Mouse (Mus musculus): ENCODE data around the gene Tspan5.

The Tspan5 gene

GRCm38 (mm10) chr3:138875282-138875681 lies 133.3 kb downstream of the Tspan5 start:
- in situ Hi-C loops (cut with MboI, MseI) = no loop called here

GRCm38 (mm10) chr3:138875936-138876335 lies 133.9 kb downstream of the Tspan5 start:
- in situ Hi-C loops (cut with MboI, MseI) = no loop called here

GRCm38 (mm10) chr3:138876418-138876817 lies 134.4 kb downstream of the Tspan5 start:
- in situ Hi-C loops (cut with MboI, MseI) = no loop called here

- in situ Hi-C loops (cut with MboI, MseI) = no loop called here
Observed at GRCm38 (mm10) chr3:138876931-138877361, 135.0 kb downstream of the Tspan5 start.

GRCm38 (mm10) chr3:138877741-138878140 lies 135.7 kb downstream of the Tspan5 start:
- in situ Hi-C loops (cut with MboI, MseI) = no loop called here

GRCm38 (mm10) chr3:138880999-138881724 lies 139.2 kb downstream of the Tspan5 start:
- in situ Hi-C loops (cut with MboI, MseI) = no loop called here

GRCm38 (mm10) chr3:138881725-138882347 lies 139.8 kb downstream of the Tspan5 start:
- in situ Hi-C loops (cut with MboI, MseI) = no loop called here

- in situ Hi-C loops (cut with MboI, MseI) = no loop called here
Observed at GRCm38 (mm10) chr3:138886121-138886520, 144.1 kb downstream of the Tspan5 start.

- in situ Hi-C loops (cut with MboI, MseI) = no loop called here
Observed at GRCm38 (mm10) chr3:138889214-138889613, 147.2 kb downstream of the Tspan5 start.

- in situ Hi-C loops (cut with MboI, MseI) = loop anchor here (10.0 kb wide), 1 partner anchor 1035 kb away; no protein-coding TSS in a partner anchor
Observed at GRCm38 (mm10) chr3:138889769-138890295, 147.8 kb downstream of the Tspan5 start.

- in situ Hi-C loops (cut with MboI, MseI) = loop anchor here (10.0 kb wide), 1 partner anchor 1039 kb away; no protein-coding TSS in a partner anchor
Observed at GRCm38 (mm10) chr3:138893520-138893919, 151.5 kb downstream of the Tspan5 start.

- in situ Hi-C loops (cut with MboI, MseI) = loop anchor here (10.0 kb wide), 1 partner anchor 1043 kb away; no protein-coding TSS in a partner anchor
Observed at GRCm38 (mm10) chr3:138897500-138897899, 155.5 kb downstream of the Tspan5 start.

GRCm38 (mm10) chr3:138898055-138898454 lies 156.1 kb downstream of the Tspan5 start:
- in situ Hi-C loops (cut with MboI, MseI) = loop anchor here (10.0 kb wide), 1 partner anchor 1043 kb away; no protein-coding TSS in a partner anchor

GRCm38 (mm10) chr3:138900571-138901141 lies 158.7 kb downstream of the Tspan5 start:
- in situ Hi-C loops (cut with MboI, MseI) = loop anchor here (10.0 kb wide), 1 partner anchor 256 kb away; no protein-coding TSS in a partner anchor

- in situ Hi-C loops (cut with MboI, MseI) = loop anchor here (10.0 kb wide), 1 partner anchor 261 kb away; no protein-coding TSS in a partner anchor
Observed at GRCm38 (mm10) chr3:138905678-138906077, 163.7 kb downstream of the Tspan5 start.

GRCm38 (mm10) chr3:138906112-138906880 lies 164.3 kb downstream of the Tspan5 start:
- in situ Hi-C loops (cut with MboI, MseI) = loop anchor here (10.0 kb wide), 1 partner anchor 261 kb away; no protein-coding TSS in a partner anchor

GRCm38 (mm10) chr3:138909313-138909712 lies 167.3 kb downstream of the Tspan5 start:
- in situ Hi-C loops (cut with MboI, MseI) = loop anchor here (10.0 kb wide), 1 partner anchor 265 kb away; no protein-coding TSS in a partner anchor

- in situ Hi-C loops (cut with MboI, MseI) = no loop called here
Observed at GRCm38 (mm10) chr3:138912504-138912903, 170.5 kb downstream of the Tspan5 start.

GRCm38 (mm10) chr3:138914626-138915288 lies 172.8 kb downstream of the Tspan5 start:
- in situ Hi-C loops (cut with MboI, MseI) = no loop called here

GRCm38 (mm10) chr3:138916591-138916990 lies 174.6 kb downstream of the Tspan5 start:
- in situ Hi-C loops (cut with MboI, MseI) = no loop called here

GRCm38 (mm10) chr3:138917016-138917415 lies 175.0 kb downstream of the Tspan5 start:
- in situ Hi-C loops (cut with MboI, MseI) = no loop called here

All from regulatory T cell (primary cell).